Mouse (Mus musculus) cerebellum, adult 2 months (tissue): ENCODE measurements around the gene Dnal4. TPM values are rescaled to one million over a fixed set of nuclear protein-coding genes. Genes with fewer than 3 reads are reported as not detected.
A peak's percentile ranks its signal among the peaks of the same experiment; 100 is the strongest.

Experiments used
- DNase-seq, 2 experiments: peaks; one replicate each; pipeline ENCODE4 v3.0.0; 2021
- H3K27ac ChIP-seq: fragments of 200-500 bp; 2 replicates; pipeline ENCODE4 v1.5.1; 2012; ENCODE audit warnings: low read length, control low read depth, inconsistent platforms; ENCODE audit not compliant: insufficient read depth
- H3K27me3 ChIP-seq: fragments of 200-500 bp; 2 replicates; pipeline ENCODE4 v1.6.1; 2012; ENCODE audit warnings: inconsistent platforms, mild to moderate bottlenecking, low read length, moderate library complexity; ENCODE audit not compliant: control insufficient read depth, insufficient read depth
- H3K4me1 ChIP-seq: fragments of 200-500 bp; 2 replicates; pipeline ENCODE4 v1.6.1; 2011; ENCODE audit warnings: low read length; ENCODE audit not compliant: control insufficient read depth, insufficient read depth
- H3K4me3 ChIP-seq: fragments of 200-500 bp; replicated peaks from 2 replicates; pipeline ENCODE3; 2011; ENCODE audit warnings: mild to moderate bottlenecking, low read depth, low read length, control low read depth; ENCODE audit not compliant: insufficient read depth
- CTCF ChIP-seq: fragments of 200-500 bp; IDR thresholded peaks from 2 replicates; pipeline ENCODE4 v1.5.1; 2011; ENCODE audit warnings: low read depth, mild to moderate bottlenecking, control low read depth, low read length, moderate library complexity, borderline replicate concordance; ENCODE audit not compliant: insufficient read depth
- POLR2A ChIP-seq: fragments of 200-500 bp; IDR thresholded peaks from 2 replicates; pipeline ENCODE4 v1.6.1; 2011; ENCODE audit warnings: low read length, control low read depth, borderline replicate concordance; ENCODE audit not compliant: insufficient read depth
- WGBS: fragments of 180-500 bp; shearing (Covaris S2); methylation state at CpG from one replicate; pipeline ENCODE4 v1.1.7; 2018; 5-methylcytosine and 5-hydroxymethylcytosine counted together
- polyA plus RNA-seq: library from polyadenylated mRNA; depleted of rRNA; stranded (reverse); fragments of >200 nt; gene quantifications from 2 replicates; pipeline ENCODE4 v1.2.3, GENCODE M21; 2012; rRNA removed

Dnal4 gene
- polyA plus RNA-seq, result 55.1 and 56.7 TPM in 2 replicates

GRCm38 (mm10) chr15:79777749-79778148 lies at the start of gene Dnal4:
Dnal4 (minus strand) TSS chr15:79777849.
- Histone ChIP-seq H3K27ac (no peak within 1 kb of the TSS), H3K27me3 (no peaks in the 10 kb centered on the region), H3K4me1 (peaks cover 9% of the 10 kb centered on the region; the same call in 1 of the 2 replicates), H3K4me3 (no peak within 1 kb of the TSS)
- no peak for DNase-seq
- TF ChIP-seq POLR2A, result no peak
- no peak for TF ChIP-seq CTCF

GRCm38 (mm10) chr15:79827061-79827777 lies 49.6 kb upstream of the Dnal4 start:
- H3K27ac ChIP-seq, result peak overlapping the region; percentile 41; the same call in 1 of the 2 replicates
- 32% methylated on average over 14 of the region's 14 CpGs for WGBS

GRCm38 (mm10) chr15:79826221-79826935 lies 48.7 kb upstream of the Dnal4 start:
- H3K27ac ChIP-seq, result peak overlapping the region; percentile 41; the same call in 1 of the 2 replicates

More at GRCm38 (mm10) chr15:79827061-79827777, 49.6 kb upstream of the Dnal4 start:
- peak in 1 of 2 experiments; percentile 56 for DNase-seq
- no peak for TF ChIP-seq POLR2A
- no peak for TF ChIP-seq CTCF
- Histone ChIP-seq H3K27me3 (no peaks in the 10 kb centered on the region), H3K4me1 (peaks cover 69% of the 10 kb centered on the region), H3K4me3 (peak overlapping the region; percentile 35)

GRCm38 (mm10) chr15:79825146-79825825 lies 47.6 kb upstream of the Dnal4 start:
- Histone ChIP-seq H3K27ac (no peak overlapping the region), H3K27me3 (no peaks in the 10 kb centered on the region), H3K4me1 (peaks cover 64% of the 10 kb centered on the region), H3K4me3 (no peak overlapping the region)
- TF ChIP-seq POLR2A (no peak), CTCF (peak; percentile 56; the same call in 1 of the 2 replicates)
- no peak for DNase-seq
- 52% methylated on average over 14 of the region's 14 CpGs for WGBS

More at GRCm38 (mm10) chr15:79826221-79826935, 48.7 kb upstream of the Dnal4 start:
- TF ChIP-seq CTCF, result no peak
- no peak for TF ChIP-seq POLR2A
- H3K4me3 ChIP-seq, result no peak overlapping the region
- H3K4me1 ChIP-seq, result peaks cover 67% of the 10 kb centered on the region
- 34% methylated on average over 9 of the region's 9 CpGs for WGBS
- H3K27me3 ChIP-seq, result no peaks in the 10 kb centered on the region
- no peak for DNase-seq

GRCm38 (mm10) chr15:79823588-79824280 lies 46.1 kb upstream of the Dnal4 start:
- peaks cover 52% of the 10 kb centered on the region for H3K4me1 ChIP-seq
- no peak for DNase-seq
- H3K27ac ChIP-seq, result no peak overlapping the region
- TF ChIP-seq CTCF, result no peak
- no peak for TF ChIP-seq POLR2A
- no peaks in the 10 kb centered on the region for H3K27me3 ChIP-seq
- WGBS, result 53% methylated on average over 19 of the region's 19 CpGs
- H3K4me3 ChIP-seq, result no peak overlapping the region

GRCm38 (mm10) chr15:79822265-79823199 lies 44.9 kb upstream of the Dnal4 start:
- 24% methylated on average over 13 of the region's 13 CpGs for WGBS
- H3K4me3 ChIP-seq, result no peak overlapping the region
- H3K4me1 ChIP-seq, result peaks cover 41% of the 10 kb centered on the region
- no peak for DNase-seq
- H3K27me3 ChIP-seq, result no peaks in the 10 kb centered on the region
- H3K27ac ChIP-seq, result no peak overlapping the region
- TF ChIP-seq CTCF (no peak), POLR2A (0 out of 2 replicates have a peak, but pooled peaks have one; percentile 7)
